Mouse (Mus musculus): Measurements from ENCODE around the gene Slc16a11. TPM values are rescaled to one million over a fixed set of nuclear protein-coding genes. Genes with fewer than 3 reads are reported as not detected.

The Slc16a11 gene
- total and polyA plus RNA-seq, 3 experiments, result 0.51 to 2.3 TPM; not detected in 1

DNA sequence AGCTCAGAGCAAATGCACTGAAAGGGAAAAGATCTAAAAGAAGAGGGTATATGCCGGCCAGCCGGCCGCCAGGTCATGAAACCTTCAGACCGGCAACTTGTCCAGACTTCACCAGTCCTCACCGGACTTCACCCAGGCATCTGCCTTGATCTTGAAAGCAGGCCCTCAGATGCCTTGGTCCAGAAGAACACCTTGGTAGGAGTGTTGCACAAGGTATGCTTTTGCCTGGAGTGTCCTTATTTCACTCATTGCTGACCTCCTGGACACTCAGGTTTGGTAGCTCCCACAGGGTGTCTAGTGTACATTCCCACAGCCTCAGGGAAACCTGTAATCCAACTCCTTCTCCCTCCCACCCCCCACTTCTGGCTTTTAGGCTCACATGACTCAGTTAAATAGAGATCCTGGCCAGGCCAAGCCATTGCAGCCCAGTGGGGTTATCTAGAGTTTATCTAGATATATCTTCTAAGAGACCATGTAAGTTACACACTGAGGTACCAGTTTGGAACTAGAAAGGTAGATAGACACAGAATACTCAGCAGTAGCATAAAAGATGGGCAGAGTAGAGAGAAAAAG, 12.4 kb upstream of the Slc16a11 start:
- in situ Hi-C loops (cut with MboI; ENCODE audit: low pct_ligation_motif_present, low pct_unique_long_range_greater_than_20kb, low sequenced_read_pairs), result no loop called here
- Histone ChIP-seq H3K4me3 (replicated peaks in 1 of 3; ENCODE audit: low read depth in 2 of 3, low read length in 2 of 3, poor library complexity in 1 of 3) (no peak overlapping the region), H3K27me3 (replicated peaks) (peaks cover 23% of the 10 kb centered on the region), H3K79me2 (replicated peaks; ENCODE audit: control insufficient read depth, extremely low read depth, insufficient read depth, poor library complexity, severe bottlenecking) (no peaks in the 10 kb centered on the region), H3K36me3 (replicated peaks in 1 of 2; ENCODE audit: control insufficient read depth in 1 of 2, insufficient read depth in 1 of 2, low read length in 1 of 2) (no peaks in the 10 kb centered on the region), H3K9ac (ENCODE audit: insufficient read depth, low read depth) (no peak overlapping the region), H3K4me2 (ENCODE audit: insufficient read depth, low read depth, poor library complexity, severe bottlenecking) (no peak overlapping the region), H3K9me3 (replicated peaks; ENCODE audit: low read length) (peaks cover 2% of the 10 kb centered on the region), H3K4me1 (ENCODE audit: control insufficient read depth in 1 of 2, insufficient read depth in 2 of 2) (peaks cover 3 to 6% of the 10 kb centered on the region in 2 experiments; a peak in 1 of 4 replicates), H3K27ac (ENCODE audit: insufficient read depth, low read depth) (no peak overlapping the region)
- dilution Hi-C loops (cut with MboI; ENCODE audit: extremely low pct_ligation_motif_present, extremely low pct_unique_long_range_greater_than_20kb, low sequenced_read_pairs), result no loop called here
- DNase-seq (ENCODE audit: extremely low read depth), result no peak
- TF ChIP-seq MXI1 (IDR thresholded peaks at IDR 0.05; ENCODE audit: low read depth, low read length) (no peak), PAX5 (IDR thresholded peaks at IDR 0.05; ENCODE audit: low read length) (no peak), KAT2A (IDR thresholded peaks at IDR 0.05; ENCODE audit: insufficient replicate concordance, low read length) (no peak), ZKSCAN1 (IDR thresholded peaks at IDR 0.05; ENCODE audit: borderline replicate concordance, low read depth, low read length) (no peak), BHLHE40 (IDR thresholded peaks at IDR 0.05; ENCODE audit: low read depth, low read length) (no peak), MAZ (IDR thresholded peaks at IDR 0.05; ENCODE audit: low read depth, low read length) (no peak)

- Histone ChIP-seq H3K4me3 (replicated peaks in 1 of 3; ENCODE audit: low read depth in 2 of 3, low read length in 2 of 3, poor library complexity in 1 of 3) (no peak overlapping the region), H3K79me2 (replicated peaks; ENCODE audit: control insufficient read depth, extremely low read depth, insufficient read depth, poor library complexity, severe bottlenecking) (no peaks in the 10 kb centered on the region), H3K27me3 (replicated peaks) (peaks cover 38% of the 10 kb centered on the region), H3K9ac (ENCODE audit: insufficient read depth, low read depth) (no peak overlapping the region), H3K4me1 (ENCODE audit: control insufficient read depth in 1 of 2, insufficient read depth in 2 of 2) (peaks cover 3 to 6% of the 10 kb centered on the region in 2 experiments; a peak in 1 of 4 replicates), H3K27ac (ENCODE audit: insufficient read depth, low read depth) (no peak overlapping the region), H3K9me3 (replicated peaks; ENCODE audit: low read length) (no peaks in the 10 kb centered on the region), H3K36me3 (replicated peaks in 1 of 2; ENCODE audit: control insufficient read depth in 1 of 2, insufficient read depth in 1 of 2, low read length in 1 of 2) (no peaks in the 10 kb centered on the region), H3K4me2 (ENCODE audit: insufficient read depth, low read depth, poor library complexity, severe bottlenecking) (no peak overlapping the region; the same call in 1 of the 2 replicates)
- in situ Hi-C loops (cut with MboI; ENCODE audit: low pct_ligation_motif_present, low pct_unique_long_range_greater_than_20kb, low sequenced_read_pairs) (no loop called here), dilution Hi-C loops (cut with MboI; ENCODE audit: extremely low pct_ligation_motif_present, extremely low pct_unique_long_range_greater_than_20kb, low sequenced_read_pairs) (no loop called here)
- DNase-seq (ENCODE audit: extremely low read depth), result peak; percentile 87
- TF ChIP-seq MYC (IDR thresholded peaks at IDR 0.05; ENCODE audit: low read depth, low read length) (peak; percentile 62; the same call in 1 of the 2 replicates), SIN3A (IDR thresholded peaks at IDR 0.05; ENCODE audit: low read length) (0 out of 2 replicates have a peak, but pooled peaks have one; percentile 52), NELFE (IDR thresholded peaks at IDR 0.05; ENCODE audit: low read depth, low read length) (peak; percentile 49; the same call in 1 of the 2 replicates), ZC3H11A (IDR thresholded peaks at IDR 0.05; ENCODE audit: low read depth, low read length) (peak; percentile 40), JUND (conservative IDR thresholded peaks at IDR 0.05; ENCODE audit: low read depth, low read length) (0 out of 2 replicates have a peak, but pooled peaks have one; percentile 42), MAFK (IDR thresholded peaks at IDR 0.05; ENCODE audit: insufficient replicate concordance, low read length) (no peak), MXI1 (IDR thresholded peaks at IDR 0.05; ENCODE audit: low read depth, low read length) (0 out of 2 replicates have a peak, but pooled peaks have one; percentile 37), RAD21 (IDR thresholded peaks at IDR 0.05; ENCODE audit: low read depth, low read length) (peak; percentile 86), ZKSCAN1 (IDR thresholded peaks at IDR 0.05; ENCODE audit: borderline replicate concordance, low read depth, low read length) (no peak), NRF1 (IDR thresholded peaks at IDR 0.05; ENCODE audit: low read depth, low read length) (0 out of 2 replicates have a peak, but pooled peaks have one; percentile 19), HCFC1 (IDR thresholded peaks at IDR 0.05; ENCODE audit: low read depth, low read length) (no peak), MEF2A (IDR thresholded peaks at IDR 0.05; ENCODE audit: borderline replicate concordance, low read depth, low read length) (no peak), TCF12 (IDR thresholded peaks at IDR 0.05; ENCODE audit: low read depth, low read length) (peak; percentile 26; the same call in 1 of the 2 replicates), SMC3 (IDR thresholded peaks at IDR 0.05; ENCODE audit: low read depth, low read length) (peak; percentile 94), CTCF (conservative IDR thresholded peaks at IDR 0.05 in 1 of 2, IDR thresholded peaks at IDR 0.05 in 1 of 2; ENCODE audit: low read depth in 2 of 2, low read length in 2 of 2) (peak; percentile 96 to 97), USF2 (conservative IDR thresholded peaks at IDR 0.05; ENCODE audit: low read depth, low read length) (no peak), USF1 (IDR thresholded peaks at IDR 0.05; ENCODE audit: low read depth, low read length) (no peak), IRF4 (IDR thresholded peaks at IDR 0.05; ENCODE audit: low read depth, low read length) (peak; percentile 30; the same call in 1 of the 2 replicates)
Observed at GRCm38 (mm10) chr11:70201691-70202090, 10.9 kb upstream of the Slc16a11 start.

Data from CH12.LX (cell line).